Mouse (Mus musculus): ENCODE data around the gene 1700109H08Rik. TPM values are rescaled to one million over a fixed set of nuclear protein-coding genes. Genes with fewer than 3 reads are reported as not detected.
A peak's percentile ranks its signal among the peaks of the same experiment; 100 is the strongest.

1700109H08Rik gene
- polyA plus RNA-seq, 1 experiment from 2014 or later, result 3.0 TPM

DNA sequence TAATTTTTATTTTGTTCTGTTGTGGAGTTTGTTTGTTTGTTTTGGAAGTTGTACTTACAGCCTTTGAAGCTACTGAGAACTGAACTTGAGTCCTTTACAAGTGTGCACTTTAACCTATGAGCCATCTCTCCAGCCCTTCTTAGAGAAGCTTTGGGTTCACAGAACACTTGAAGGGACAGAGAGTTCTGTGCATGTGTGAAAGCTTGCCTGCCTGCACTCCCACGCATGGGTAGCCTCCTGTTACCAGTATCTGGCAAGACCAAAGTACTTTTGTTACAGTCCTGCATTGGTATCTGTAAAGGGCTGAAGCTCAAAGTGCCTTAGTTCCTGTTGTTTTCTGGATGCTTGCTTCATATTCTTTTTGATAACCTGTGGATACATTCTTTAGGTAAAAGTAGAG, 25.1 kb upstream of the 1700109H08Rik start:
- Histone ChIP-seq H3K9ac (no peak overlapping the region), H3K36me3 (peaks cover 8% of the 10 kb centered on the region; the same call in 1 of the 2 replicates)
- WGBS, result 64% methylated on average over 1 of the region's 1 CpGs

DNA sequence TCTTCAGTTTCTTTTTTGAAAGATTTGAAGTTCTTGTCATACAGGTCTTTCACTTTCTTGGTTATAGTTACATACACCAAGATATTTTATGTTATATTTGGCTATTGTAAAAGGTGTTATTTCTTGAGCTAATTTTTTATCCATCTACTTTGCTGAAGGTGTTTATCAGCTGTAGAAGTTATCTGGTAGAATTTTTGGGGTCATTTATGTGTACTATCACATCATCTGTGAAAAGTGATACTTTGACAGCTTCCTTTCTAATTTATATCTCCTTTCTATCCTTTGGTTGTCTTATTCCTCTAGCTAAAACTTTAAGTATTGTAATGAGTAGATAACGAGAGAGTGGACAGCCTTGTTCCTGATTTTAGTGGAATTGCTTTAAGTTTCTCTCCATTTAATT, 19.9 kb upstream of the 1700109H08Rik start:
- Histone ChIP-seq H3K4me2 (no peak overlapping the region), H3K36me3 (peaks cover 30% of the 10 kb centered on the region), H3K27me3 (no peaks in the 10 kb centered on the region), H3K4me1 (0 out of 2 replicates have a peak, but pooled peaks cover under 1% of the 10 kb centered on the region), H3K9ac (no peak overlapping the region), H3K4me3 (replicated peaks) (no peak overlapping the region), H3K9me3 (replicated peaks) (no peaks in the 10 kb centered on the region), H3K27ac (no peak overlapping the region)
- WGBS, result 95% methylated on average over 1 of the region's 1 CpGs
- no peak for ATAC-seq (replicated peaks; ENCODE audit: low FRiP score)

More for the DNA sequence above, 25.1 kb upstream of the 1700109H08Rik start:
- Histone ChIP-seq H3K9me3 (replicated peaks) (no peaks in the 10 kb centered on the region), H3K4me1 (peaks cover 16% of the 10 kb centered on the region), H3K4me3 (replicated peaks) (no peak overlapping the region), H3K4me2 (no peak overlapping the region), H3K27me3 (no peaks in the 10 kb centered on the region), H3K27ac (no peak overlapping the region)
- ATAC-seq (replicated peaks; ENCODE audit: low FRiP score), result no peak

DNA sequence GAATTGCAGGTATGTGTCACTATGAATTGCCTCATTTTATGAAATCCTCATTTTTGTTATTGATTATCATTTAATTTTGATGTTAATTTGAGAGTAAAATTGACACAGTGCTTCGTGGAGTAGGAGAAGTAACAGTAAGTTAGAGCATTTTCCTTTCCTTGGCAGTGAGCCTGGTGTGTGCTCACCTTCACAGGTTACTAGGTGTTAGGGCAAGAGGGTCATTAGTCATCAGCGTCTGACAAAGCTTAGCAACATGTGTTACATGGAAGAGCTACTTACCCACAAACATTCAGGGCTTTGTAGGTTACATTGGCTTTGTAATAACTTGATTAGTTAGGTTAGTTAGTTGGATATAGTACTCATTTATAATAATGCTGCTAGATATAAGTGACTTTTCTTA, 17.2 kb upstream of the 1700109H08Rik start:
- Histone ChIP-seq H3K27me3 (no peaks in the 10 kb centered on the region), H3K27ac (no peak overlapping the region), H3K9ac (no peak overlapping the region), H3K36me3 (peaks cover 42% of the 10 kb centered on the region), H3K4me2 (no peak overlapping the region), H3K4me1 (no peaks in the 10 kb centered on the region), H3K9me3 (replicated peaks) (no peaks in the 10 kb centered on the region), H3K4me3 (replicated peaks) (no peak overlapping the region)
- WGBS, result 92% methylated on average over 2 of the region's 2 CpGs
- no peak for ATAC-seq (replicated peaks; ENCODE audit: low FRiP score)

DNA sequence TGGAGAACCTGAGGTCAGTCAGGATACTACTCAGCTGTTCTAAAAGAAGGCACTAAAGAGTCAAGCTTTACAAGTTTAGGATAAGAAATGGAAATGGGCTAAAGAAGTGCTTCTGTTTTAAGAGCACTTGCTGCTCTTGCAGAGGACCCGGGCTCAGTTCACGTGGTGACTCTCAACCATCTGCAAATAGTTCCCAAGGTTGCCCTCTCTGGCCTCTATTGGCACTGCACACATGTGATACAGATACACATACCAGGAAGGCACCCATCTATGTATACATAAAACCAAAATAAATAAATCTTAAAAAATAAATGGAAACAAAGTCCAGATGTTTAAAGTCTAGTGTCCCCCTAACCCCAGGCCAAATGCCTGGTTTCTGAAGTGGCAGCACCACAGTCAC, 3.5 kb downstream of the 1700109H08Rik start:
- 0 out of 2 replicates have a peak, but pooled peaks cover 5% of the 10 kb centered on the region for H3K9me3 ChIP-seq (replicated peaks)
- no peak overlapping the region for H3K4me2 ChIP-seq
- H3K36me3 ChIP-seq, result peaks cover 99% of the 10 kb centered on the region
- ATAC-seq (replicated peaks; ENCODE audit: low FRiP score), result no peak
- no peaks in the 10 kb centered on the region for H3K4me1 ChIP-seq
- 92% methylated on average over 2 of the region's 2 CpGs for WGBS
- no peak overlapping the region for H3K27ac ChIP-seq
- no peak overlapping the region for H3K4me3 ChIP-seq (replicated peaks)
- no peak overlapping the region for H3K9ac ChIP-seq
- H3K27me3 ChIP-seq, result no peaks in the 10 kb centered on the region

DNA sequence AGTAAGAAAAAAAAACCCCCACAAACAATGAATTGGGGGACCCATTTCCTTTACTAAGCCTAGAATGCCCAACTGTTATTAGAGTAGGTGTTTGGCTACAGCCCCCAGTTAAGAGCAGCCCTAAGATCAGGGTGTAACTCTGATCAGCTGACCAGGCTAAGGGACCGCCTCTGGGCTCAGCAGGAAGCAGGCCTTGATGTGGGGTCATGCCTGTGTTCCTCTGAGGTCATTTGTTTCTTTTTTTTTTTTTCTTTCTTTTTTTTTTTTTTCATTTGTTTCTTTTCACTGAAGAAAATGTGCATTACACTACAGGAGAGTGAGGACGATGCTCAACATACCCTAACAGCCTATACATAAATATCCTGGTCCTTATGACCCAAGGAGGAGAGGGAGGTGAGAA, 6.6 kb downstream of the 1700109H08Rik start:
- Histone ChIP-seq H3K4me1 (no peaks in the 10 kb centered on the region), H3K27me3 (no peaks in the 10 kb centered on the region), H3K4me3 (replicated peaks) (no peak overlapping the region), H3K36me3 (peaks cover 96% of the 10 kb centered on the region), H3K9ac (no peak overlapping the region), H3K4me2 (no peak overlapping the region), H3K27ac (no peak overlapping the region), H3K9me3 (replicated peaks) (0 out of 2 replicates have a peak, but pooled peaks cover 5% of the 10 kb centered on the region)
- WGBS, result 95% methylated on average over 2 of the region's 2 CpGs
- no peak for ATAC-seq (replicated peaks; ENCODE audit: low FRiP score)

DNA sequence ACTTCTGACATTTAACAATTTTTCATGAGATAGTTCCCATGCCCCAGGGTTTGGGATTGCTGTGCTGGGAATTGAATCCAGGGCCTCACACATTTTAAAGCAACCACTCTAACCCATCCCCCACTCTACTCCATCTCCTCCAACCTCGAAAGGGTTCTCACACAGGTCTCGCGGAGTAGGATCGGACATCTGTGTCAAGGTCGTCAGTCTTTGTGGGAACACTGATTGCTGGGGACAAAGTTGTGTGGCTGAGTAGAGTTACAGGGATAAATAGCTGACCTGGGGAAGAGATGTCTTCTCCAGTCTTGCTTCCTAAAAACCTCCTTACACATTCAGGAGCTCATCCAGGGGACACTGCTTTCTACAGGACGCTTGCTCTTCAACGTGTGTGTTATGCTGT, 7.7 kb downstream of the 1700109H08Rik start:
- Histone ChIP-seq H3K27me3 (no peaks in the 10 kb centered on the region), H3K36me3 (peaks cover 95% of the 10 kb centered on the region), H3K4me1 (no peaks in the 10 kb centered on the region), H3K9me3 (replicated peaks) (0 out of 2 replicates have a peak, but pooled peaks cover 5% of the 10 kb centered on the region), H3K9ac (no peak overlapping the region), H3K4me3 (replicated peaks) (no peak overlapping the region), H3K27ac (no peak overlapping the region), H3K4me2 (no peak overlapping the region)
- WGBS, result 90% methylated on average over 7 of the region's 7 CpGs
- no peak for ATAC-seq (replicated peaks; ENCODE audit: low FRiP score)

DNA sequence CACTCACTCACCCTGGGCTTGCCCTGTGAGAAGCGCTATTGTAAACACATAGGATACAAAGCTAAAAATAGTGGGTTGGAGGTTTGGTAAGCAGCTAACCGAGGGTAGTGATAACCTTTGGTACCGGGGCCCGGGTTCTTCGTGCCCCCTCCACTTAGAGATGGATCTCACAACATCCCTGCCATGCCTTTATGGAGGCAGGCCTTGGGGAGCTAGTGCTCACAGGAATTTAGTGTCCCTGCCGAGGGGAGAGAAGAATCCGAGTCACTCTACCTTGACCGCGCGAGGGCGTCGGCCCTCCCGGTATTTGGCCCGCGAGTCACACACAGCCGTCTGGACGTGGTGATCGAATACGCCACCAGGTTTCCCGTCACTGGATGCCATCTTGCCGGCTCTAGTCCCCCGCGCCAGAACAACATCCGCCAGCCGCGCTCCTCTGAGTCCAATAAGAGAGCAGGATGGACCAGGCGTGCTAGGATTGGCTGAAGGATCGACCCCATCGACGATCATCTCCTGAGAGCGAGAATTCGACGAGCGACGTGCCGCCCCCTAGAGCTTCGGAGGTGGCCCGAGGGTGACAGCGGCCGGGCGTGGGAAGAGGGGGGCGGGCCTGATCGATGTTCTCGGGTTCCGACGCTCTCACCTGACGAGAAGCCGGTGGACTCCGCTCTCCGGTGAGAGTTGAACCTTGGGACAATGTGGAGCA, 24.5 kb downstream of the 1700109H08Rik start, which contains the start of gene Pex1:
Gene Pex1, plus strand, starts transcription at position 374 of the 706 bp plus-strand sequence.
- H3K27ac ChIP-seq, result peak within 1 kb of the TSS; percentile 73
- H3K4me2 ChIP-seq, result peak within 1 kb of the TSS; percentile 82
- peak; percentile 99 for ATAC-seq (replicated peaks; ENCODE audit: low FRiP score)

DNA sequence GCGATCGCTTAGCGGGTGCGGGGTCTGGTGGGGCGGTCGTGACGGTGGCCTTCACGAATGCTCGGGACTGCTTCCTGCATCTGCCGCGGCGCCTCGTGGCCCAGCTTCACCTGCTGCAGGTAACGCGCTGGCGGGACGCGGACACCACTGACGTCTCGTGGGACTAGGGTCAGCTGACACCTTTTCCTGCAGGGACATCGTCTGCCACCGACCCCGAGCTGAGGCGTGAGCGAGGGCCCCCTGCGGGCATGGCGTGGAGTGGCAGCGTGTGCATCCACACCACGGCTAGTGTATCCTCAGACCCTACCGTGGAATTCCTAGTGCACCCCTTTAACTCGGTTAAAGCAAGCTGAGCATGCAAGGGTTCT, 25.0 kb downstream of the 1700109H08Rik start, which contains the start of gene Rbm48:
Gene Rbm48, minus strand, starts transcription at position 187 of the 368 bp plus-strand sequence.
- Histone ChIP-seq H3K4me2 (peak within 1 kb of the TSS; percentile 82), H3K4me3 (replicated peaks) (peak within 1 kb of the TSS; percentile 75), H3K36me3 (peaks cover 17% of the 10 kb centered on the region), H3K27ac (peak within 1 kb of the TSS; percentile 73), H3K9me3 (replicated peaks) (no peaks in the 10 kb centered on the region), H3K9ac (peak within 1 kb of the TSS; percentile 75), H3K27me3 (no peaks in the 10 kb centered on the region), H3K4me1 (peaks cover 20% of the 10 kb centered on the region)
- under 1% methylated on average over 31 of the region's 31 CpGs for WGBS
- ATAC-seq (replicated peaks; ENCODE audit: low FRiP score), result peak; percentile 87

More for the DNA sequence above, 24.5 kb downstream of the 1700109H08Rik start, which contains the start of gene Pex1:
- Histone ChIP-seq H3K4me3 (replicated peaks) (peak within 1 kb of the TSS; percentile 75), H3K27me3 (no peaks in the 10 kb centered on the region), H3K4me1 (peaks cover 20% of the 10 kb centered on the region), H3K9ac (peak within 1 kb of the TSS; percentile 75), H3K36me3 (peaks cover 22% of the 10 kb centered on the region), H3K9me3 (replicated peaks) (no peaks in the 10 kb centered on the region)
- under 1% methylated on average over 50 of the region's 50 CpGs for WGBS

DNA sequence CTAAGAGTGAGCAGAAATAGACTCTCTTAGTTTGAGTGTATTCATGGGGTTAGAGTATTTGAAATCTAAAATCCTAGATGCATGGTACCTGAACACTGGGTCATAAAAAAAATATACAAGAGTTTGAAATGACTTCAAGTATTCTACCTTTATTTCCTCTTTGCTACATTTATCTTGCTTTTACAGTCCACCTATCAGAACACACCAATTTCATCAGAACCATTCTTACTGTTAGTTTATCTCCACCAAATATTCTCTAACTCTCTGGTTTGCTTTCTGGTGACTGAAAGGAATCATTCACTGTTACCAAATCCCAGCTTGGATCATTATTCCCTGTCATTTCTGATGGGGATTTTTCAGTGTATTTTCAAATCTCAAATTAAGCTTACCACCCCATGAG, 25.8 kb downstream of the 1700109H08Rik start:
- ATAC-seq (replicated peaks; ENCODE audit: low FRiP score), result no peak

DNA sequence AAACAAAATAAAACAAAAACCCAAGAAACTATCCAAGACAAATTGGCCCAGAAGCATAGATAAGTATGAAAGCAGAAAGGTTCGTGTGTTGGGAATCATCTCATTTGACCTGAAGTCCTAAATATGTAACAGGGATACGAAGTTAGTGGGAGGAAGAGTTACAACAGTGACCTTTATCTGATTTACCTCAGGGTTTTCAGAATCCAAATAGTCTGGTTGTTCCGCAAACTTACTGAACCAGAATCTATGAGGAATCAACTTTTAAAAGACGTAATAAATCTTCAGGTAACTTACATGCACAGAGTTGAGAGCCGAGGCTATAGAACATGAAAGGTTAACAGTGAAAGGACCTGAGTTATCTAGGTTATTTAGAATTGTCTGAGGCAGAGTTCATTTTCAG, 27.4 kb downstream of the 1700109H08Rik start:
- peaks cover 20% of the 10 kb centered on the region for H3K4me1 ChIP-seq
- H3K4me2 ChIP-seq, result no peak overlapping the region
- no peaks in the 10 kb centered on the region for H3K27me3 ChIP-seq
- H3K4me3 ChIP-seq (replicated peaks), result no peak overlapping the region
- H3K9me3 ChIP-seq (replicated peaks), result no peaks in the 10 kb centered on the region
- H3K27ac ChIP-seq, result no peak overlapping the region
- WGBS, result 82% methylated on average over 5 of the region's 5 CpGs
- H3K36me3 ChIP-seq, result no peaks in the 10 kb centered on the region
- no peak for ATAC-seq (replicated peaks; ENCODE audit: low FRiP score)
- H3K9ac ChIP-seq, result no peak overlapping the region

More for the DNA sequence above, 25.8 kb downstream of the 1700109H08Rik start:
- no peaks in the 10 kb centered on the region for H3K27me3 ChIP-seq
- H3K9ac ChIP-seq, result peak overlapping the region; percentile 64; the same call in 1 of the 2 replicates
- no peaks in the 10 kb centered on the region for H3K9me3 ChIP-seq (replicated peaks)
- H3K4me2 ChIP-seq, result peak overlapping the region; percentile 82
- peaks cover 20% of the 10 kb centered on the region for H3K4me1 ChIP-seq
- H3K4me3 ChIP-seq (replicated peaks), result peak overlapping the region; percentile 75
- H3K27ac ChIP-seq, result no peak overlapping the region
- peaks cover 9% of the 10 kb centered on the region for H3K36me3 ChIP-seq

DNA sequence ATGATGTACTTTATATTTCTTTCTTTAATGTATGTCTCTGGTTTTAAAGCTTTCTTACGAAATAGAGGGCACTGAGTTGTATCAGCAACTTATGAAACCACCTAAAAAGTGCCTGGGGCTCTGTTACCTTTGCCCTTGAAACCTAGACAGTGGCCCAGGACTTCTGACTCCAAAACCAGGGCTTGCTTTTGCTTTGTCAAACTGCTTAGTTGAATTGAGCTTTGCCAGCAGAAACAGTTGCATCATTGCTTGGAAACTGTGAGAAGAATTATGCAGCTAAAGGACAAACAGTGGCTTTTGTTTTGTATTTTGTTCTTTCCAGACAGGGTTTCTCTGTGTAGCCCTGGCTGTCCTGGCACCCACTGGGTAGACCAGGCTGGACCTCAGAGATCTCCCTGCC, 28.9 kb downstream of the 1700109H08Rik start:
- H3K9ac ChIP-seq, result no peak overlapping the region
- no peaks in the 10 kb centered on the region for H3K27me3 ChIP-seq
- H3K27ac ChIP-seq, result no peak overlapping the region
- H3K9me3 ChIP-seq (replicated peaks), result no peaks in the 10 kb centered on the region
- H3K36me3 ChIP-seq, result peaks cover 10% of the 10 kb centered on the region
- peaks cover 7% of the 10 kb centered on the region for H3K4me1 ChIP-seq
- WGBS, result 82% methylated on average over 1 of the region's 1 CpGs
- ATAC-seq (replicated peaks; ENCODE audit: low FRiP score), result no peak
- no peak overlapping the region for H3K4me3 ChIP-seq (replicated peaks)
- no peak overlapping the region for H3K4me2 ChIP-seq

DNA sequence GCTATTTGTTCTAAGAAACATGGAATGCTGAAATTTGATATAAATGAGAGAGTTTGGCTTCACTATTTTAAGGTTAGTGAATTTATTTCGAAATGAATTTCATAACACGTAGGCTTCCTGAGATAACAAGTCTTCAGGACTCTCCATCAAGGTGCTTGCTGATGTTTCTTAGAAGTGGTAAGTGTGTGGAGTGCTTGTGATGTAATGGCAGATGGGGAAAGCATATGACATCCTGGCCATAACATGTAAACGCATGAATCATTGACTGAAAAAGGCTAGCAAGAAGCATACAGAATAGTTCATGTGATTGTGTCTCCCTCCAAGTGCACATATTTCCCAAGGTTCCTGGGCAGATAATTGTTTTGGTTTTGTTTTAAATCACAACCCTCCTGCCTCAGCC, 29.4 kb downstream of the 1700109H08Rik start:
- 92% methylated on average over 3 of the region's 3 CpGs for WGBS
- Histone ChIP-seq H3K4me3 (replicated peaks) (no peak overlapping the region), H3K9ac (no peak overlapping the region), H3K36me3 (peaks cover 15% of the 10 kb centered on the region), H3K4me1 (peaks cover 5% of the 10 kb centered on the region), H3K27ac (no peak overlapping the region), H3K27me3 (no peaks in the 10 kb centered on the region), H3K9me3 (replicated peaks) (no peaks in the 10 kb centered on the region), H3K4me2 (no peak overlapping the region)
- no peak for ATAC-seq (replicated peaks; ENCODE audit: low FRiP score)

All from kidney, embryonic 15.5 days (tissue).